ENCODE assay signal across 19 mouse cellular contexts in the genomic region with DNA sequence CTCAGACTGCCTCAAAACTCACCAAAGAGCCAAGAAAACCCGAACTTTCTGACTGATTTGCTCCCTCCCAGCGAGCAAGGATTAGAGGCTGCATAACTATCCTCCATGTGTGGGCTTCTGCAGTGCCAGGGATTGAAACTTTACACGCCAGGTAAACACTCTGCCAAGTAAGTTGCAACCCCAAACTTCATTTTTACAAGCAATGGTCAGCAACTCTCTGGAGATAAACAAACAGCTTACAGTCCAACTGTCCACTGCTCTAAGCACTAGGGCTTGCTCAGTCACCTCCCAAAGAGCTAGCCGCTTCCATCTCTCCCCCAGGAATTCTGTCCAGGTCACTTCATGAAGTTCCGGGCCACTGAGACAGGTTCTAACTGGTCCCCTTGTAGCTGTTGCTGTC. TPM values are rescaled to one million over a fixed set of nuclear protein-coding genes. Genes with fewer than 3 reads are reported as not detected.
DNase-seq lines count a peak whose midpoint lies in the region; ATAC-seq and TF ChIP-seq lines count a peak whose summit lies in the region.
"Had no signal": no experiment of that assay in that cellular context is flagged by ENCODE, and none has a peak within 500 bp of the region (broad histone marks: within the 10 kb centered on the region; RNA-seq: fewer than 3 reads in every experiment).

No protein-coding gene starts in this region.

- H3K36me3 ChIP-seq in heart, embryonic 10.5 days, result 0 out of 2 replicates have a peak, but pooled peaks cover 3% of the 10 kb centered on the region
- peaks cover 2% of the 10 kb centered on the region; the same call in 1 of the 2 replicates for H3K36me3 ChIP-seq in liver, adult 2 months (ENCODE audit: control insufficient read depth, insufficient read depth, low read length)
- peaks cover 69% of the 10 kb centered on the region for H3K36me3 ChIP-seq in liver, embryonic 14.5 days (replicated peaks; ENCODE audit: control insufficient read depth, insufficient read depth, low read depth)
- H3K36me3 ChIP-seq: forebrain, embryonic 15.5 days had no signal

- H3K27me3 ChIP-seq in heart, embryonic 10.5 days (ENCODE audit: insufficient read depth, poor library complexity, severe bottlenecking), result no peaks in the 10 kb centered on the region
- no peaks in the 10 kb centered on the region for H3K27me3 ChIP-seq in liver, adult 2 months (ENCODE audit: control insufficient read depth, insufficient read depth, low read length)
- no peaks in the 10 kb centered on the region for H3K27me3 ChIP-seq in liver, embryonic 14.5 days (ENCODE audit: control insufficient read depth, insufficient read depth, low read length)
- H3K27me3 ChIP-seq: forebrain, embryonic 15.5 days; limb, embryonic 13.5 days; Patski had no signal

- peak overlapping the region; percentile 87 for H3K4me2 ChIP-seq in liver, embryonic 14.5 days (ENCODE audit: low read depth)
- H3K4me2 ChIP-seq: forebrain, embryonic 15.5 days; midbrain, embryonic 11.5 days had no signal

- H3K27ac ChIP-seq in heart, embryonic 10.5 days, result peak overlapping the region; percentile 77; the same call in 1 of the 2 replicates
- peak overlapping the region; percentile 93 for H3K27ac ChIP-seq in liver, adult 2 months (replicated peaks; ENCODE audit: insufficient read depth, low read depth, low read length)
- H3K27ac ChIP-seq in liver, embryonic 14.5 days, result peak overlapping the region; percentile 99
- H3K27ac ChIP-seq: layer of hippocampus, adult 2 months had no signal

- H3K4me3 ChIP-seq in heart, embryonic 10.5 days, result no peak overlapping the region
- no peak overlapping the region for H3K4me3 ChIP-seq in liver, adult 2 months (ENCODE audit: insufficient read depth, low read depth, low read length)
- no peak overlapping the region for H3K4me3 ChIP-seq in liver, embryonic 14.5 days (ENCODE audit: insufficient read depth in 1 of 2, low read depth in 2 of 2, low read length in 2 of 2)
- H3K4me3 ChIP-seq: forebrain, embryonic 15.5 days; layer of hippocampus, adult 2 months; limb, embryonic 13.5 days had no signal

- H3K9ac ChIP-seq in liver, adult 2 months (ENCODE audit: low read depth, low read length), result peak overlapping the region; percentile 39
- H3K9ac ChIP-seq in liver, embryonic 14.5 days (replicated peaks), result peak overlapping the region; percentile 39
- H3K9ac ChIP-seq: forebrain, embryonic 15.5 days; limb, embryonic 13.5 days had no signal

- TF ChIP-seq EP300 in liver, embryonic 14.5 days (IDR thresholded peaks at IDR 0.05; ENCODE audit: low read depth), result no peak

- WGBS in heart, embryonic 10.5 days, result 90% methylated on average over 5 of the region's 5 CpGs
- 28% methylated on average over 5 of the region's 5 CpGs for WGBS in liver, adult 2 months
- WGBS in liver, embryonic 14.5 days (ENCODE audit: insufficient replicate concordance), result 81% methylated on average over 5 of the region's 5 CpGs

- no peak for DNase-seq in heart, embryonic 10.5 days (ENCODE audit: low spot score)
- DNase-seq in heart, adult 18-20 months, result no peak
- DNase-seq in liver, adult 2 months (ENCODE audit: extremely low read depth, low read depth, low spot score), result peak; percentile 88
- DNase-seq in liver, result no peak
- no peak for DNase-seq in liver, embryonic 14.5 days (ENCODE audit: low read depth in 3 of 3, low spot score in 3 of 3)
- DNase-seq in layer of hippocampus, adult 11-12 months (ENCODE audit: low spot score), result no peak
- no peak for DNase-seq in testis, postnatal 14 days (ENCODE audit: low spot score)
- DNase-seq: B cell, adult 2 months; cerebellum, adult 11-12 months; lung, postnatal 4 days; thymus, postnatal 14 days had no signal

- H3K79me2 ChIP-seq in liver, adult 2 months (ENCODE audit: control insufficient read depth, insufficient read depth, low read length), result peaks cover 24% of the 10 kb centered on the region; the same call in 1 of the 2 replicates

- H3K4me1 ChIP-seq in heart, embryonic 10.5 days, result peaks cover 29% of the 10 kb centered on the region
- H3K4me1 ChIP-seq in liver, adult 2 months (ENCODE audit: control insufficient read depth, insufficient read depth, low read length), result peaks cover 36% of the 10 kb centered on the region
- peaks cover 73 to 77% of the 10 kb centered on the region in 2 experiments for H3K4me1 ChIP-seq in liver, embryonic 14.5 days (replicated peaks; ENCODE audit: control insufficient read depth in 2 of 2, insufficient read depth in 2 of 2, low read length in 1 of 2)

- H3K9me3 ChIP-seq in heart, embryonic 10.5 days, result no peaks in the 10 kb centered on the region
- no peaks in the 10 kb centered on the region for H3K9me3 ChIP-seq in liver, embryonic 14.5 days (ENCODE audit: control insufficient read depth, low read length)
- H3K9me3 ChIP-seq: forebrain, embryonic 15.5 days; limb, embryonic 13.5 days had no signal

- TF ChIP-seq CTCF in liver, adult 2 months (IDR thresholded peaks at IDR 0.05; ENCODE audit: low read depth, low read length), result no peak
- TF ChIP-seq CTCF in liver, embryonic 14.5 days (IDR thresholded peaks at IDR 0.05; ENCODE audit: low read depth), result no peak

- ATAC-seq in liver, embryonic 14.5 days (ENCODE audit: insufficient read depth), result no peak
- ATAC-seq: forebrain, embryonic 15.5 days; Patski had no signal

- no peak for TF ChIP-seq POLR2A in liver, adult 2 months (IDR thresholded peaks at IDR 0.05; ENCODE audit: extremely low read depth, insufficient read depth, low read length)

RNA-seq across cellular contexts. Expression of gene Ranbp10, which starts 28.7 kb away (rescaled TPM):
- polyA plus RNA-seq in heart, embryonic 10.5 days (2016; fragmentation: Nextera tagmentation; extraction: Ambion mirVana), result 8.6 and 10.4 TPM in 2 replicates
- total RNA-seq in heart, adult 18-20 months (2021), result 10 to 100 TPM; 18.1 to 18.6 TPM
- 19.7 and 26.9 TPM in 2 replicates for total RNA-seq in liver, adult 2 months (2014; rRNA removed)
- polyA plus RNA-seq in liver, adult 2 months (2012; rRNA removed), result 37.1 and 38.0 TPM in 2 replicates
- 57.2 and 60.6 TPM in 2 replicates for polyA plus RNA-seq in liver, embryonic 14.5 days (2012; rRNA removed)
- polyA plus RNA-seq in liver, embryonic 14.5 days (2014; fragmentation: Nextera tagmentation; extraction: Ambion mirVana), result 37.0 and 42.0 TPM in 2 replicates

RNA-seq across cellular contexts. Expression of gene Tsnaxip1, which starts 29.1 kb away (rescaled TPM):
- 0.06 TPM in 2 replicates for polyA plus RNA-seq in heart, embryonic 10.5 days (2016; fragmentation: Nextera tagmentation; extraction: Ambion mirVana)
- total RNA-seq in heart, adult 18-20 months (2021), result not detected
- not detected in 2 replicates for total RNA-seq in liver, adult 2 months (2014; rRNA removed)
- not detected in 2 replicates for polyA plus RNA-seq in liver, adult 2 months (2012; rRNA removed)
- polyA plus RNA-seq in liver, embryonic 14.5 days (2012; rRNA removed), result 0.04 and 0.06 TPM in 2 replicates
- polyA plus RNA-seq in liver, embryonic 14.5 days (2014; fragmentation: Nextera tagmentation; extraction: Ambion mirVana), result 0.06 TPM in 1 of 2 replicates, not detected in the other
- total RNA-seq: common myeloid progenitor, adult 5-6 weeks; gastrocnemius, adult 8-10 months had no signal
- polyA plus RNA-seq: heart, embryonic 14.5 days had no signal

RNA-seq across cellular contexts. Expression of gene Gfod2, which starts 39.9 kb away (rescaled TPM):
- 13.1 and 18.2 TPM in 2 replicates for polyA plus RNA-seq in heart, embryonic 10.5 days (2016; fragmentation: Nextera tagmentation; extraction: Ambion mirVana)
- 1 to 10 TPM; 3.8 to 4.5 TPM for total RNA-seq in heart, adult 18-20 months (2021)
- 2.6 and 3.4 TPM in 2 replicates for total RNA-seq in liver, adult 2 months (2014; rRNA removed)
- 6.3 and 9.2 TPM in 2 replicates for polyA plus RNA-seq in liver, adult 2 months (2012; rRNA removed)
- polyA plus RNA-seq in liver, embryonic 14.5 days (2012; rRNA removed), result 0.84 and 0.93 TPM in 2 replicates
- 1.1 and 1.8 TPM in 2 replicates for polyA plus RNA-seq in liver, embryonic 14.5 days (2014; fragmentation: Nextera tagmentation; extraction: Ambion mirVana)

RNA-seq across cellular contexts. Expression of gene Cenpt, which starts 54.7 kb away (rescaled TPM):
- 46.5 and 55.2 TPM in 2 replicates for polyA plus RNA-seq in heart, embryonic 10.5 days (2016; fragmentation: Nextera tagmentation; extraction: Ambion mirVana)
- 1 to 10 TPM; 2.2 to 2.5 TPM for total RNA-seq in heart, adult 18-20 months (2021)
- total RNA-seq in liver, adult 2 months (2014; rRNA removed), result 0.92 and 1.4 TPM in 2 replicates
- 1.9 and 2.1 TPM in 2 replicates for polyA plus RNA-seq in liver, adult 2 months (2012; rRNA removed)
- 24.6 and 25.4 TPM in 2 replicates for polyA plus RNA-seq in liver, embryonic 14.5 days (2012; rRNA removed)
- 15.0 and 18.2 TPM in 2 replicates for polyA plus RNA-seq in liver, embryonic 14.5 days (2014; fragmentation: Nextera tagmentation; extraction: Ambion mirVana)

RNA-seq across cellular contexts. Expression of gene Thap11, which starts 56.5 kb away (rescaled TPM):
- polyA plus RNA-seq in heart, embryonic 10.5 days (2016; fragmentation: Nextera tagmentation; extraction: Ambion mirVana), result 61.6 and 74.0 TPM in 2 replicates
- total RNA-seq in heart, adult 18-20 months (2021), result 10 to 100 TPM; 27.5 to 27.8 TPM
- total RNA-seq in liver, adult 2 months (2014; rRNA removed), result 11.3 and 15.6 TPM in 2 replicates
- 26.9 and 28.5 TPM in 2 replicates for polyA plus RNA-seq in liver, adult 2 months (2012; rRNA removed)
- polyA plus RNA-seq in liver, embryonic 14.5 days (2012; rRNA removed), result 26.2 TPM in 2 replicates
- polyA plus RNA-seq in liver, embryonic 14.5 days (2014; fragmentation: Nextera tagmentation; extraction: Ambion mirVana), result 25.5 and 29.5 TPM in 2 replicates
